Mouse (Mus musculus) heart, adult 2 months (tissue): ENCODE data around the gene Fam81b. TPM values are rescaled to one million over a fixed set of nuclear protein-coding genes. Genes with fewer than 3 reads are reported as not detected.

Source experiments
- DNase-seq, 2 experiments: peaks; one replicate each; pipeline ENCODE4 v3.0.0; 2021
- H3K27ac ChIP-seq: fragments of 200-600 bp; 2 replicates; pipeline ENCODE4 v1.8.1; 2022
- H3K27me3 ChIP-seq: fragments of 200-500 bp; 2 replicates; pipeline ENCODE4 v1.6.1; 2012; ENCODE audit warnings: mild to moderate bottlenecking, low read length, inconsistent platforms, mixed read lengths; ENCODE audit not compliant: control insufficient read depth, insufficient read depth
- H3K36me3 ChIP-seq: fragments of 200-500 bp; 2 replicates; pipeline ENCODE4 v1.6.1; 2012; ENCODE audit warnings: low read length, inconsistent platforms; ENCODE audit not compliant: control insufficient read depth, insufficient read depth
- H3K4me1 ChIP-seq: fragments of 200-500 bp; 2 replicates; pipeline ENCODE4 v1.6.1; 2011; ENCODE audit warnings: low read length; ENCODE audit not compliant: control insufficient read depth, insufficient read depth
- H3K4me3 ChIP-seq: fragments of 200-600 bp; 2 replicates; pipeline ENCODE4 v1.8.1; 2022
- H3K79me2 ChIP-seq: fragments of 200-500 bp; replicated peaks from 2 replicates; pipeline ENCODE4 v1.6.1; 2012; ENCODE audit warnings: mild to moderate bottlenecking, inconsistent platforms, low read length, moderate library complexity, mixed read lengths; ENCODE audit not compliant: control insufficient read depth, insufficient read depth
- H3K9ac ChIP-seq: fragments of 200-500 bp; 2 replicates; pipeline ENCODE4 v1.6.1; 2012; ENCODE audit warnings: low read depth, mild to moderate bottlenecking, control low read depth, inconsistent platforms, low read length, mixed read lengths
- CTCF ChIP-seq: fragments of 200-600 bp; IDR thresholded peaks from 2 replicates; pipeline ENCODE4 v1.8.1; 2022; ENCODE audit warnings: antibody characterized with exemption, mild to moderate bottlenecking, moderate library complexity
- EP300 ChIP-seq: fragments of 200-500 bp; IDR thresholded peaks from 2 replicates; pipeline ENCODE4 v1.6.1; 2011; ENCODE audit warnings: low read depth, low read length, control low read depth; ENCODE audit not compliant: insufficient read depth
- POLR2A ChIP-seq: fragments of 200-500 bp; IDR thresholded peaks from 2 replicates; pipeline ENCODE4 v1.6.1; 2011; ENCODE audit warnings: mild to moderate bottlenecking, low read depth, low read length, control low read depth; ENCODE audit not compliant: insufficient read depth
- WGBS: fragments of 180-500 bp; shearing (Covaris S2); methylation state at CpG from one replicate; pipeline ENCODE4 v1.1.7; 2018; 5-methylcytosine and 5-hydroxymethylcytosine counted together
- intact Hi-C: fragments of 180-260 bp; cut with DNase I; formaldehyde crosslinking; loops from one replicate; pipeline ENCODE4 v1.15.1; 2025
- polyA plus RNA-seq: library from polyadenylated mRNA; depleted of rRNA; stranded (reverse); fragments of >200 nt; gene quantifications from 2 replicates; pipeline ENCODE4 v1.2.3, GENCODE M21; 2012
- total RNA-seq, 2 experiments: library from RNA; stranded (reverse); gene quantifications; 2 replicates each; pipeline ENCODE4 v1.2.3; 2021

Fam81b gene
- total and polyA plus RNA-seq, 3 experiments, result 0.18 TPM; not detected in 2

DNA sequence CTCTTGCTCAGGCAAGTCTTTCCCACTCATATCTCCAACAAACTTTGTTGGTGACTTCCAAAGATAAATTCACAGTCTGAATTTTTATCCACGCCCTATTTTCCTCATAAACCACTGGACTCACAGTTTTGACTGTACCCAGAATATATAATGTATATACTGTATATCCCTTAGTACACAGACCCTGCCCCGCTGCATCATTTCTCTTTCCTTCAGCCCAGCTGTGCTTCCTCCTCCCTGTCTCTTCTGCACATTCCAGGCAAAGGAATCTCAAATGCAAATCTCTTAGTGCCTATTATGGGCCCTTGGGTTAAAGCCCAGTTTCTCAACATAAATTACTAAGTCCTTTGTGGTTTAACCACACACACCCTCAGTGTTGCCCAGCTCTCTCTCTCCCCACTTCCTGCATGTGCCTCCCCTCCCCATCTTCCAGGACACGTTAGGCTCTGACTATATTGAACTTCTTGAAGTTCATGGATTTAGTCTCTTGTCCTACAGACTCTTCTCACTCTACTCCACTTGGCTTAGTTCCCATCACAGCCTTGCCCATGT, 107.5 kb downstream of the Fam81b start:
- Histone ChIP-seq H3K9ac (no peak overlapping the region), H3K4me1 (no peaks in the 10 kb centered on the region), H3K27ac (no peak overlapping the region), H3K79me2 (no peaks in the 10 kb centered on the region), H3K36me3 (no peaks in the 10 kb centered on the region), H3K4me3 (no peak overlapping the region), H3K27me3 (no peaks in the 10 kb centered on the region)
- intact Hi-C loops, result no loop called here
- no peak for DNase-seq
- no peak for TF ChIP-seq POLR2A
- no peak for TF ChIP-seq CTCF
- TF ChIP-seq EP300, result no peak
- WGBS, result 88% methylated on average over 3 of the region's 3 CpGs

DNA sequence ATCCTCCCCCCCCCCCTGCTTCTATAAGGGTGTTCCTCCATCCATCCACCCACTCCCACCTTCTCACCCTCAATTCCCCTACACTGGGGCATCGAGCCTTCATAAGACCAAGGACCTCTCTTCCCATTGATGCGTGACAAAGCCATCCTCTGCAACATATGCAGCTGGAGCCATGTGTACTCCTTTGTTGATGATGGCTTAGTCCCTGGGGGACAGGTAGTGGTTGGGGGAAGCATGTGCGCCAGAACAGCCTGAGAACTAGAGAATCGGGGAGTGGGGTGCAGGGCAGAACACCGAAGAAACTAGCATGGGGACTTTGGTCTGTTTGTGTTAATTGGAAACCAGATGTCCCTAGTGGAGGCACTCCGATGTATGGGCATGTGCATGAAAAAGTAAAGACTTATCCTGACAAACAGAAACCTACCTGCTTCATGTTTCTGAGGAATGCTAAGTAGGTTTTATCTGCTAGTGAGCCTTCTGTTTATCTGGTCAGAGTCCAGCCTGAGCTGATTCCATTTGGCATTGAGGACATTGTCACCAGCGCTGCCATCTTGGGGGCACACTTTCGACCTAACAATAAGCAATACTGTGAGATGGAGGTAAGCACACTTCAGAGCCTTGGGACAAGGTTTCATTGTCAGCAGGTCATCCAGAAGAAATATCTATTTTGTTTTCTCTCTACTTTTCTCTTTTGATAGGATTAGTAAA, 109.3 kb downstream of the Fam81b start:
- Histone ChIP-seq H3K27ac (no peak overlapping the region), H3K9ac (no peak overlapping the region)
- WGBS, result 93% methylated on average over 8 of the region's 8 CpGs

DNA sequence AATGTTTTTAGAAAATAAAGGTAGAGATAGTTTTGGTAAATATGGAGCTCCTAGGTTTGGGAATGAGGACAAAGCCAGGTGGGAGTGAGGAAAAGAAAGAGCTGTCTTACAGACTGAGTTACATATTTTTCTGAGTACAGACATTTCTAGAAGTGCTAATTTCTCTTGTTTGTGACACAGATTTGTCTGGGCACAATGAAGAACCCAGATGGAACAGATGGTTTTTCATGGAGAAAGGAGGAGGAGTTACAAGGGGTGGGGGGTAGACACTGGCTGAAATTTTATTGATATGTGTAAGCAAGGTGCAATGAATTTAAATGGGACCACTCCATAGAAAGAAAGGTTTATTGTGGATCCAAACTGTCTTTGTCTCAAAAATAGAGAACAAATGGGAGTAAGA, 109.9 kb downstream of the Fam81b start:
- no peak for TF ChIP-seq EP300
- TF ChIP-seq CTCF, result no peak
- TF ChIP-seq POLR2A, result no peak
- H3K79me2 ChIP-seq, result no peaks in the 10 kb centered on the region
- no peak overlapping the region for H3K27ac ChIP-seq
- no peak overlapping the region for H3K9ac ChIP-seq
- H3K36me3 ChIP-seq, result no peaks in the 10 kb centered on the region
- DNase-seq, result no peak
- intact Hi-C loops, result no loop called here
- no peaks in the 10 kb centered on the region for H3K27me3 ChIP-seq
- no peak overlapping the region for H3K4me3 ChIP-seq
- H3K4me1 ChIP-seq, result no peaks in the 10 kb centered on the region

More for the DNA sequence above, 109.3 kb downstream of the Fam81b start:
- Histone ChIP-seq H3K4me1 (no peaks in the 10 kb centered on the region), H3K27me3 (no peaks in the 10 kb centered on the region), H3K79me2 (no peaks in the 10 kb centered on the region), H3K4me3 (no peak overlapping the region), H3K36me3 (no peaks in the 10 kb centered on the region)
- TF ChIP-seq POLR2A, result no peak
- no peak for TF ChIP-seq EP300
- TF ChIP-seq CTCF, result no peak
- intact Hi-C loops, result no loop called here
- DNase-seq, result no peak

DNA sequence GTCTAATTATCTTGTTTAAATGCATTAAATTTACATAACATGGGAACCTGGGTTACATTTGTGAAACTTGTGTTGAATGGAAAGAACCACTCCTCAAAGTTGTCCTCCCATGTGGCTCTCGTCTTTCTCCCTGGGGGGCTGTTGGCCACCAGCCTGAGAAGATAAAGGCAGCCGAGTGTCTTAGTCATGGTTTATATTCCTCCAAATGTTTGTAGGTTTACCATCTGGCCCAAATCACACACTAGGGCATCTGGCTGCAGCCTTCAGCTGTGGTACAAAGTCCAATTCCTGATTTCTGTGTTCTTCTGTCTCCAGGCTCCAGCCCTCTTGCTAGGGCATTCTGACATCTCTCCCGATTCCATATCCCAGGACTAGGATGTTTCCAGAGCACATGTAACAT, 114.6 kb downstream of the Fam81b start:
- no peaks in the 10 kb centered on the region for H3K36me3 ChIP-seq
- H3K27me3 ChIP-seq, result no peaks in the 10 kb centered on the region
- H3K79me2 ChIP-seq, result no peaks in the 10 kb centered on the region
- no peaks in the 10 kb centered on the region for H3K4me1 ChIP-seq
- H3K9ac ChIP-seq, result no peak overlapping the region
- no peak overlapping the region for H3K27ac ChIP-seq
- 76% methylated on average over 3 of the region's 3 CpGs for WGBS
- intact Hi-C loops, result no loop called here
- TF ChIP-seq EP300, result no peak
- TF ChIP-seq CTCF, result no peak
- TF ChIP-seq POLR2A, result no peak
- H3K4me3 ChIP-seq, result no peak overlapping the region
- no peak for DNase-seq

DNA sequence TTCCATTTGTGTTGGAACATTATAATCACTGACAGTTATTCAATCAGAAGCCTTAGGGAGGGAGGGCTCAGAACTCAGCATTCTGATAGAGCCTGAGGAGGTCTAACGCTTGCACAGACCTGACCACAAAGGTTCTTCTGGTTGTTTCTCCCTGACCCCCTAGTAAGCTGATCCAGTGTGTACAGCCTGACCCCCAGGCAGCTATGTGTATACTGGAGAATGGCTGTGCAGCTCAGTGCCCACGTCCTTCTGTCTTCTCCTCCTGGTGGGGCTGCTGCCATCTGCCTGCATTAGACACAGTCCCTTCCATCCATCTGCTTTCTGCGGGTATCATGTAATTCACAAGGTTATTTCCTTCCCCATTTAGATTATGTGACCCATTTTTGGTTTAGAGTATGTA, 115.7 kb downstream of the Fam81b start:
- no peaks in the 10 kb centered on the region for H3K4me1 ChIP-seq
- TF ChIP-seq EP300, result no peak
- TF ChIP-seq POLR2A, result no peak
- no peak for TF ChIP-seq CTCF
- no peak overlapping the region for H3K4me3 ChIP-seq
- H3K27me3 ChIP-seq, result no peaks in the 10 kb centered on the region
- no peak for DNase-seq
- H3K9ac ChIP-seq, result no peak overlapping the region
- H3K27ac ChIP-seq, result no peak overlapping the region
- WGBS, result 94% methylated on average over 3 of the region's 3 CpGs
- no peaks in the 10 kb centered on the region for H3K79me2 ChIP-seq
- intact Hi-C loops, result no loop called here
- no peaks in the 10 kb centered on the region for H3K36me3 ChIP-seq

DNA sequence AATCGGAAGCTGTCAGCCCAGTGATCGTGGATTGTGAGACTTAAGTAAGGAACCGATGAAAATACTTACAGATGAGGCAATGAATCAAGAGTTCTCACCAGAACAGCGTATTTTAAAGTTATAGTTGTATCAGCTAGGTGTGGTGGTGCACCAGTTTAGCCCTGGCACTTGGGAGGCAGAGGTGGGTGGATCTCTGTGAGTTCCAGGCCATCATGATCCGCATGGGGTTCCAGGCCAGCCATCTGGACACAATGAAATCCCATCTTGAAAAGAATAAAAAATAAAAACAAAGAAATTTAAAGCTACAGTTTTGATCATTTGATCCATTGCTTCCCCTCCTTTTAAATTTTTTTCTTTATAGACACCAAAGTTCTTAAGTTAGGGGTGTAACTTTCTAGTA, 117.2 kb downstream of the Fam81b start:
- 96% methylated on average over 5 of the region's 5 CpGs for WGBS
- Histone ChIP-seq H3K36me3 (no peaks in the 10 kb centered on the region), H3K79me2 (no peaks in the 10 kb centered on the region), H3K9ac (no peak overlapping the region), H3K27ac (no peak overlapping the region), H3K27me3 (no peaks in the 10 kb centered on the region), H3K4me3 (no peak overlapping the region), H3K4me1 (no peaks in the 10 kb centered on the region)
- intact Hi-C loops, result no loop called here
- TF ChIP-seq POLR2A, result no peak
- no peak for TF ChIP-seq EP300
- no peak for TF ChIP-seq CTCF
- DNase-seq, result no peak
